Mouse (Mus musculus): ENCODE measurements around the gene Cst7. TPM values are rescaled to one million over a fixed set of nuclear protein-coding genes. Genes with fewer than 3 reads are reported as not detected.

Cst7 gene
- polyA plus RNA-seq, 2 experiments = 1.6 to 3.8 TPM

DNA sequence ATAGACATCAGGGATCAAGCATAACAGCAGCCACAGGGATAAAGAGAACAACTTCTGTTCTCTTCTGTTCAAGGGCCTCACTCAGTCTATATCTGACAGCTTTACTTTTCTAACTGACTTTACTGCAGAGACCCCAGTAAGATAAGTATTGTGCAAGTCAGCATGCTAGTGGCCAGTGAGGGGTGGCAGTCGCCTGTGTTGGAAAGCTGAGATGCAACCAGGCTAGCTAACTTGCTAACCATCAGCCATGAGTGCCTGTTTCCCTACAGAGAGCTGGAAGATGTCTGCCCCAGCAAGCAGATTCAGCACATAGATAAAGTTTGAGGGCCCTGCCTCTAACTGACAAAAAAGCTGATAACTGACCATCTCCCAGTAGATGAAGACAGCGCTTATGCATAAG, 546 bp downstream of the Cst7 start:
- WGBS = 89% methylated on average over 2 of the region's 2 CpGs
- TF ChIP-seq POLR2A (IDR thresholded peaks at IDR 0.05; ENCODE audit: borderline replicate concordance, extremely low read depth, insufficient read depth, insufficient read length) = no peak

DNA sequence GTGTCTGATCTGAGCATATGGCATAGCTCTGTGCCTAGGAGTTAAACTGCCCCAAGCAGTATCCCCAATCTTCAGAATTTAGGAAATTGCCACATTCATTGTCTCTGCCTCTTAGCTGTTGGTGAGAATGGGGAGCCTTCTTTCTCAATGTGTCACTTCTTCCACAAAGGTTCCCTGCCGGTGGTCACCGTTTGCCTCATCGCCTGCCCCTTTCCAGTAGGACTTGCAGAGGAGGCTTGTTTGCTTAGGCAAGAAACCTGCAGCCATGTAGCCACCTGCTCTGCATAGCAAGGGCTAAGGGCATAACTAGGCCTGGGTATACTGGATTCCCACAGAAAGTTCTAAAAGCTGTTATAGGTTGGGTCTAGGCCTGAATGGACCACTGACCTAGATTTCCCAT, 2.2 kb downstream of the Cst7 start:
- Histone ChIP-seq H3K36me3 (ENCODE audit: control insufficient read depth, insufficient read depth, low read length) (no peaks in the 10 kb centered on the region), H3K4me2 (replicated peaks; ENCODE audit: low read depth, low read length, severe bottlenecking) (no peak overlapping the region), H3K27me3 (ENCODE audit: control insufficient read depth, insufficient read depth, low read length) (no peaks in the 10 kb centered on the region), H3K27ac (replicated peaks; ENCODE audit: low read depth, low read length) (no peak overlapping the region), H3K4me1 (ENCODE audit: control insufficient read depth, insufficient read depth, low read length) (no peaks in the 10 kb centered on the region), H3K9me3 (ENCODE audit: control insufficient read depth, low read length) (no peaks in the 10 kb centered on the region), H3K4me3 (replicated peaks; ENCODE audit: low read length) (no peak overlapping the region), H3K9ac (ENCODE audit: low read depth, low read length, severe bottlenecking) (no peak overlapping the region)
- WGBS = 89% methylated on average over 3 of the region's 3 CpGs
- no peak for TF ChIP-seq POLR2A (IDR thresholded peaks at IDR 0.05; ENCODE audit: borderline replicate concordance, extremely low read depth, insufficient read depth, insufficient read length)
- no peak for DNase-seq (ENCODE audit: low spot score)
- ATAC-seq (ENCODE audit: low FRiP score, low read depth) = no peak

More for the DNA sequence above, 546 bp downstream of the Cst7 start:
- Histone ChIP-seq H3K4me2 (replicated peaks; ENCODE audit: low read depth, low read length, severe bottlenecking) (no peak overlapping the region), H3K36me3 (ENCODE audit: control insufficient read depth, insufficient read depth, low read length) (no peaks in the 10 kb centered on the region), H3K4me1 (ENCODE audit: control insufficient read depth, insufficient read depth, low read length) (no peaks in the 10 kb centered on the region), H3K4me3 (replicated peaks; ENCODE audit: low read length) (no peak overlapping the region), H3K27me3 (ENCODE audit: control insufficient read depth, insufficient read depth, low read length) (no peaks in the 10 kb centered on the region), H3K9ac (ENCODE audit: low read depth, low read length, severe bottlenecking) (no peak overlapping the region), H3K27ac (replicated peaks; ENCODE audit: low read depth, low read length) (no peak overlapping the region), H3K9me3 (ENCODE audit: control insufficient read depth, low read length) (no peaks in the 10 kb centered on the region)
- ATAC-seq (ENCODE audit: low FRiP score, low read depth) = no peak
- no peak for DNase-seq (ENCODE audit: low spot score)

DNA sequence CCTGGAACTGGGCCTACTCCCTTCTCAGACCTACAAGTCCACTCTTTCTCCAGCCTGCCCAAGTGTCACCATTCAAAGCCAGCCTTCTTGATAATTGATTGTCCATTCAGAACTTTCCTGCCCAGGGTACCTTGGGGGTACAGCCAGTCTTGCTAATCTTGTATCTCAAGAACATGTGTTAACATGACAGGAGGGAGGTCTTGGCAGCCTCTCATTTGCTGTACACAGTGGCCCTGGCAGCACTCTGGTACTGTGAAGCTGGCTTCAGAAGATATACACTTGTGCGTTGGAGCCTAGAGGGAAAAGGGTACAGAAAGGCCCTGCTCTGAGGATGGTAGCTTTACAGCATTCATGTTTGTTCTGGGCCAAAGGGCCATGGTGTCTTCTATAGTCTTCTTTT, 6.0 kb downstream of the Cst7 start:
- 96% methylated on average over 1 of the region's 1 CpGs for WGBS
- Histone ChIP-seq H3K9me3 (ENCODE audit: control insufficient read depth, low read length) (no peaks in the 10 kb centered on the region), H3K27me3 (ENCODE audit: control insufficient read depth, insufficient read depth, low read length) (no peaks in the 10 kb centered on the region), H3K27ac (replicated peaks; ENCODE audit: low read depth, low read length) (no peak overlapping the region), H3K9ac (ENCODE audit: low read depth, low read length, severe bottlenecking) (no peak overlapping the region), H3K36me3 (ENCODE audit: control insufficient read depth, insufficient read depth, low read length) (no peaks in the 10 kb centered on the region; the same call in 1 of the 2 replicates), H3K4me2 (replicated peaks; ENCODE audit: low read depth, low read length, severe bottlenecking) (no peak overlapping the region), H3K4me3 (replicated peaks; ENCODE audit: low read length) (no peak overlapping the region), H3K4me1 (ENCODE audit: control insufficient read depth, insufficient read depth, low read length) (no peaks in the 10 kb centered on the region)
- ATAC-seq (ENCODE audit: low FRiP score, low read depth) (no peak), DNase-seq (ENCODE audit: low spot score) (no peak)
- no peak for TF ChIP-seq POLR2A (IDR thresholded peaks at IDR 0.05; ENCODE audit: borderline replicate concordance, extremely low read depth, insufficient read depth, insufficient read length)

DNA sequence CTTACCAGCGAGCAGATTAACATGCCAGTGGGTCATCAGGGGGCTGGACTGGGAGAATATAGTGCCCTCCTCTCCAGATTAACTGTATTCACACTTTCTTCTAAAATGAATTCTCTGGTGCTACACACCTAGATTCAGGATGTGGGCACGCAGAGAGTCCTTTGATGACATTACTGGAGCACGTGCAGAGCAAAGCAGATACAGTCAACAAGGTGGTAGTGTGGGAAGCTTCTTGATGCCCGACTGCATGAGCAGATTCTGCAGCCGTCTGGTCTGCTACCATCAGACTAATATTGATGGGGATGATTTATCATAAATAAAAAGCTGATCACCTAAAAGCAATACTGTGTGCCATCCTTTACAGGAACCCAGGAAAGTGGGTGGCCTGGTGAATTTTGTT, 8.4 kb downstream of the Cst7 start:
- H3K27me3 ChIP-seq (ENCODE audit: control insufficient read depth, insufficient read depth, low read length) = no peaks in the 10 kb centered on the region
- DNase-seq (ENCODE audit: low spot score) = no peak
- H3K4me2 ChIP-seq (replicated peaks; ENCODE audit: low read depth, low read length, severe bottlenecking) = no peak overlapping the region
- H3K9me3 ChIP-seq (ENCODE audit: control insufficient read depth, low read length) = no peaks in the 10 kb centered on the region
- H3K27ac ChIP-seq (replicated peaks; ENCODE audit: low read depth, low read length) = no peak overlapping the region
- no peak for ATAC-seq (ENCODE audit: low FRiP score, low read depth)
- peaks cover 4% of the 10 kb centered on the region for H3K36me3 ChIP-seq (ENCODE audit: control insufficient read depth, insufficient read depth, low read length)
- H3K4me3 ChIP-seq (replicated peaks; ENCODE audit: low read length) = no peak overlapping the region
- H3K4me1 ChIP-seq (ENCODE audit: control insufficient read depth, insufficient read depth, low read length) = no peaks in the 10 kb centered on the region
- H3K9ac ChIP-seq (ENCODE audit: low read depth, low read length, severe bottlenecking) = no peak overlapping the region
- no peak for TF ChIP-seq POLR2A (IDR thresholded peaks at IDR 0.05; ENCODE audit: borderline replicate concordance, extremely low read depth, insufficient read depth, insufficient read length)
- WGBS = 74% methylated on average over 5 of the region's 5 CpGs

DNA sequence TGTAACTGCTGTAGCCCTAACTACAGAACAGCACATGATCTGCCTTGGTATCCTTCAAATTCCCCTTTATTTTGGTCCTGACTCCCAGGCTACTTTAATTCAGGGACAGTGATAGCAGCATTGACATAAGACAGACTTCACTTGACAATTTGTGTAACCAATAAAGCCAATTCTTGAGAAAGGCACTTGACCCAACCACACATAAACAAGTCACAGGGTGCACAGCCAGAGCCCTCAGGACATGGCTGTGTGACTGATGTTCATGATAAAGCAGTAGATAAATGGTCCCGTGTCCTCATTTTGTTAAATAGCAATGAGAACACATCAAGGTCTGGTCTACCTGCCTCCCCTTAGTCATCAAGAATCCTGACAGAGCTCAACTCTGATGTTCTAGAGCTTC, 9.4 kb downstream of the Cst7 start:
- DNase-seq (ENCODE audit: low spot score) = no peak
- Histone ChIP-seq H3K27ac (replicated peaks; ENCODE audit: low read depth, low read length) (no peak overlapping the region), H3K4me1 (ENCODE audit: control insufficient read depth, insufficient read depth, low read length) (no peaks in the 10 kb centered on the region), H3K4me2 (replicated peaks; ENCODE audit: low read depth, low read length, severe bottlenecking) (no peak overlapping the region), H3K9me3 (ENCODE audit: control insufficient read depth, low read length) (no peaks in the 10 kb centered on the region), H3K36me3 (ENCODE audit: control insufficient read depth, insufficient read depth, low read length) (peaks cover 13% of the 10 kb centered on the region), H3K27me3 (ENCODE audit: control insufficient read depth, insufficient read depth, low read length) (no peaks in the 10 kb centered on the region), H3K4me3 (replicated peaks; ENCODE audit: low read length) (no peak overlapping the region), H3K9ac (ENCODE audit: low read depth, low read length, severe bottlenecking) (no peak overlapping the region)
- 81% methylated on average over 1 of the region's 1 CpGs for WGBS
- no peak for ATAC-seq (ENCODE audit: low FRiP score, low read depth)
- no peak for TF ChIP-seq POLR2A (IDR thresholded peaks at IDR 0.05; ENCODE audit: borderline replicate concordance, extremely low read depth, insufficient read depth, insufficient read length)

DNA sequence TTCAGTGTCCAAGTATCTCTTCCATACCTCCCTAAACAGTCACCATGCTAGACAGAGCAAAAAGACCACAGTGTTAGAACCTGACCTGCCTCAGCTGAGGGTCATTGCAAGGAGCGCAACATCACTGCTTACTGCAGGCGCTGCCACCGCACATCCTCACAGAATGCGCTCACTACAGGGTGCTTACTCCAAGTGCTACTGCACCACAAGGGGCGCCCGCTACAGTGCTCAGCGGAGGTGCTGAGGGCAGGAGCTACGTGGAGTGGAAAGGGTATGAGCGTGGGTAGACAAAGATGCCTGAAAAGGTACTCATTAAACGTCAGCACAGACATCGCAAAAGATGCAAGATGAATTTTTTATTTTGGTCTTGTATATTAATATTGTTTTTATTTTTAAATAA, 18.9 kb downstream of the Cst7 start:
- DNase-seq (ENCODE audit: low spot score) = no peak
- no peak for TF ChIP-seq POLR2A (IDR thresholded peaks at IDR 0.05; ENCODE audit: borderline replicate concordance, extremely low read depth, insufficient read depth, insufficient read length)
- Histone ChIP-seq H3K27ac (replicated peaks; ENCODE audit: low read depth, low read length) (no peak overlapping the region), H3K36me3 (ENCODE audit: control insufficient read depth, insufficient read depth, low read length) (peaks cover 47% of the 10 kb centered on the region), H3K4me1 (ENCODE audit: control insufficient read depth, insufficient read depth, low read length) (no peaks in the 10 kb centered on the region), H3K4me2 (replicated peaks; ENCODE audit: low read depth, low read length, severe bottlenecking) (no peak overlapping the region), H3K27me3 (ENCODE audit: control insufficient read depth, insufficient read depth, low read length) (no peaks in the 10 kb centered on the region), H3K9ac (ENCODE audit: low read depth, low read length, severe bottlenecking) (no peak overlapping the region), H3K4me3 (replicated peaks; ENCODE audit: low read length) (no peak overlapping the region), H3K9me3 (ENCODE audit: control insufficient read depth, low read length) (no peaks in the 10 kb centered on the region)
- ATAC-seq (ENCODE audit: low FRiP score, low read depth) = no peak
- WGBS = 83% methylated on average over 11 of the region's 11 CpGs
